20 mouse cellular contexts compared by ENCODE assay signal in genomic region chr1:138603974-138604373, GRCm38 (mm10). TPM values are rescaled to one million over a fixed set of nuclear protein-coding genes. Genes with fewer than 3 reads are reported as not detected.
DNase-seq lines count a peak whose midpoint lies in the region; ATAC-seq lines count a peak whose summit lies in the region.
"Had no signal": no experiment of that assay in that cellular context is flagged by ENCODE, and none has a peak within 500 bp of the region (broad histone marks: within the 10 kb centered on the region; RNA-seq: fewer than 3 reads in every experiment).

No protein-coding gene starts in this region.

- H3K27me3 ChIP-seq in kidney, embryonic 16.5 days (ENCODE audit: insufficient read depth, low read length): no peaks in the 10 kb centered on the region
- H3K27me3 ChIP-seq: forebrain, embryonic 13.5 days; limb, embryonic 15.5 days; liver, embryonic 15.5 days; midbrain, embryonic 13.5 days had no signal

- H3K9ac ChIP-seq in kidney, embryonic 16.5 days (replicated peaks; ENCODE audit: low read length): no peak overlapping the region
- H3K9ac ChIP-seq: forebrain, embryonic 13.5 days; limb, embryonic 15.5 days; liver, embryonic 15.5 days; midbrain, embryonic 13.5 days had no signal

- H3K4me2 ChIP-seq in kidney, embryonic 16.5 days (replicated peaks; ENCODE audit: low read depth, low read length): no peak overlapping the region
- H3K4me2 ChIP-seq: forebrain, embryonic 13.5 days; heart, embryonic 11.5 days; limb, embryonic 15.5 days; liver, embryonic 15.5 days; midbrain, embryonic 13.5 days had no signal

- no peaks in the 10 kb centered on the region for H3K36me3 ChIP-seq in kidney, embryonic 16.5 days (ENCODE audit: insufficient read depth, low read length)
- H3K36me3 ChIP-seq: embryonic facial prominence, embryonic 10.5 days; limb, embryonic 15.5 days; liver, embryonic 15.5 days; midbrain, embryonic 13.5 days had no signal

- peak; percentile 66; the same call in 1 of the 2 replicates for ATAC-seq in kidney, embryonic 16.5 days (ENCODE audit: low FRiP score, low TSS enrichment)
- ATAC-seq: forebrain, embryonic 13.5 days; midbrain, embryonic 13.5 days had no signal

- H3K9me3 ChIP-seq in kidney, embryonic 16.5 days (ENCODE audit: low read length): no peaks in the 10 kb centered on the region
- H3K9me3 ChIP-seq: embryonic facial prominence, embryonic 10.5 days; forebrain, embryonic 13.5 days; limb, embryonic 15.5 days; liver, embryonic 15.5 days; midbrain, embryonic 13.5 days had no signal

- H3K4me1 ChIP-seq in kidney, embryonic 16.5 days (ENCODE audit: insufficient read depth, low read length): peaks cover 12% of the 10 kb centered on the region; the same call in 1 of the 2 replicates
- H3K4me1 ChIP-seq: embryonic facial prominence, embryonic 10.5 days; limb, embryonic 15.5 days had no signal

- peak; percentile 67 for DNase-seq in kidney, adult 9 months
- no peak for DNase-seq in kidney, postnatal 25 days
- DNase-seq in R1 (ENCODE audit: low read depth, low spot score): peak; percentile 43
- no peak for DNase-seq in layer of hippocampus, postnatal 14 days (ENCODE audit: low spot score in 2 of 2)
- DNase-seq in urinary bladder, adult 18-20 months (ENCODE audit: low spot score in 2 of 2): no peak
- DNase-seq in retina, embryonic 14.5 days (ENCODE audit: low spot score): no peak
- DNase-seq: adrenal gland, adult 8-10 months; cerebellum, adult 9-10 months; gastrocnemius, postnatal 36 days; layer of hippocampus, postnatal 36 days; right cerebral cortex, postnatal 25 days had no signal

- H3K4me3 ChIP-seq in kidney, embryonic 16.5 days (ENCODE audit: low read length): no peak overlapping the region
- H3K4me3 ChIP-seq: embryonic facial prominence, embryonic 10.5 days; forebrain, embryonic 13.5 days; limb, embryonic 15.5 days; liver, embryonic 15.5 days; midbrain, embryonic 13.5 days; myocyte had no signal

- peak overlapping the region; percentile 49 for H3K27ac ChIP-seq in kidney, embryonic 16.5 days (ENCODE audit: low read length)
- H3K27ac ChIP-seq: embryonic facial prominence, embryonic 10.5 days; forebrain, embryonic 13.5 days; limb, embryonic 15.5 days; liver, embryonic 15.5 days; midbrain, embryonic 13.5 days; stomach, postnatal 0 days had no signal

- WGBS in kidney, embryonic 16.5 days: 71% methylated on average over 4 of the region's 4 CpGs

RNA-seq across cellular contexts. Expression of gene Nek7, which starts 16.0 kb away (rescaled TPM):
- polyA plus RNA-seq in kidney, embryonic 16.5 days (2015; fragmentation: Nextera tagmentation; extraction: Ambion mirVana): 42.6 and 43.7 TPM in 2 replicates
- total RNA-seq in layer of hippocampus, postnatal 14 days (2021): 10 to 100 TPM; 24.7 to 26.1 TPM

Comparison
In these comparisons a context has a peak if more than half of its experiments do, and no peak if none do; other contexts are left out.
1. DNase-seq: peak in kidney, adult 9 months (single experiment) and R1 (single experiment); none in kidney, postnatal 25 days (0 of 2), layer of hippocampus, postnatal 14 days (0 of 2), urinary bladder, adult 18-20 months (0 of 2) and retina, embryonic 14.5 days (single experiment).